Mouse (Mus musculus) heart, embryonic 10.5 days (tissue): ENCODE results near the gene Gstm4. TPM values are rescaled to one million over a fixed set of nuclear protein-coding genes. Genes with fewer than 3 reads are reported as not detected.
"Not testable (repeated sequence)": the region's sequence is repeated elsewhere in the genome, so short reads cannot be mapped to it uniquely, and the experiment has no call there.

Experiments
- DNase-seq: peaks from one replicate; pipeline ENCODE4 v3.0.0-alpha.2; 2017; ENCODE audit warnings: low spot score
- H3K27ac ChIP-seq: fragments of 300-500 bp; sonication (generic); 2 replicates; pipeline ENCODE4 v1.5.1; 2016; ENCODE audit warnings: mild to moderate bottlenecking
- H3K27me3 ChIP-seq: fragments of 300-500 bp; sonication (generic); 2 replicates; pipeline ENCODE4 v1.6.1; 2016; ENCODE audit warnings: mild to moderate bottlenecking; ENCODE audit not compliant: poor library complexity, insufficient read depth, severe bottlenecking
- H3K36me3 ChIP-seq: fragments of 300-500 bp; sonication (generic); 2 replicates; pipeline ENCODE4 v1.6.1; 2016; ENCODE audit warnings: mild to moderate bottlenecking, moderate library complexity
- H3K4me1 ChIP-seq: fragments of 300-500 bp; sonication (generic); 2 replicates; pipeline ENCODE4 v1.6.1; 2016; ENCODE audit warnings: mild to moderate bottlenecking
- H3K4me3 ChIP-seq: fragments of 300-500 bp; sonication (generic); 2 replicates; pipeline ENCODE4 v1.5.1; 2016; ENCODE audit warnings: mild to moderate bottlenecking, moderate library complexity
- H3K9me3 ChIP-seq: fragments of 300-500 bp; sonication (generic); 2 replicates; pipeline ENCODE4 v1.6.1; 2016; ENCODE audit warnings: mild to moderate bottlenecking, moderate library complexity
- WGBS: fragments of 180-500 bp; shearing (Covaris S2); methylation state at CpG from one replicate; pipeline ENCODE4 v1.1.7; 2016; 5-methylcytosine and 5-hydroxymethylcytosine counted together
- polyA plus RNA-seq: library from polyadenylated mRNA; unstranded; fragments of >200 nt; fragmentation: Nextera tagmentation; extraction: Ambion mirVana; gene quantifications from 2 replicates; pipeline ENCODE4 v1.2.1, GENCODE M21; 2016

Gstm4 gene
- polyA plus RNA-seq, 1 experiment from 2014 or later: 21.1 TPM

GRCm38 (mm10) chr3:108020351-108021022 lies 24.2 kb downstream of the Gstm4 start:
- not testable (repeated sequence) for H3K9me3 ChIP-seq, DNase-seq, H3K4me3 ChIP-seq, H3K36me3 ChIP-seq, H3K27ac ChIP-seq
- 31% methylated on average over 11 of the region's 11 CpGs for WGBS
- peaks cover 25% of the 10 kb centered on the region for H3K27me3 ChIP-seq
- H3K4me1 ChIP-seq: peaks cover 27% of the 10 kb centered on the region

DNA sequence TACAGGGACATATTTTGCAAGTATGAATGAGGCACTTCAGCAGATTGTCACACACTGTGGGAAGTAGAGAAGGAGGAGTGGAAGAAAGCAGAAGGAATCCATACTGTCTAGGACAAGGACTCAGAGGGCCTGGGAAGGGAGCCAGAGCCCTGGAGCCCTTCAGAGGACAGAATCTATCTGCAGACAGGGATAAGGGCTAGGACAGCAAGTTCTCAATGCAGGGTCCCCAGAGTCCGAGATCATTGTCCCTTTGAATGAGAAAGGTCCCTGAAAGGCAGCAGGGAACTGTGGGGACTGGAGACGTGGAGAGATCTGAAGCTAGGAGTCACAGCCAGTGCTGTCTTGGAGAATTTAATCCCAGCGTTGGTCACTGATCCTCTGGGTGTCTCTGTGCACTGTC lies 25.5 kb downstream of the Gstm4 start:
- H3K27ac ChIP-seq, H3K36me3 ChIP-seq, H3K4me3 ChIP-seq, DNase-seq, H3K9me3 ChIP-seq: not testable (repeated sequence)
- WGBS: 50% methylated on average over 3 of the region's 3 CpGs
- Histone ChIP-seq H3K4me1 (peaks cover 21% of the 10 kb centered on the region), H3K27me3 (peaks cover 23% of the 10 kb centered on the region)

- no peaks in the 10 kb centered on the region for H3K36me3 ChIP-seq
- peak overlapping the region; percentile 57 for H3K27ac ChIP-seq
- peak overlapping the region; percentile 61 for H3K4me3 ChIP-seq
- H3K27me3 ChIP-seq: peaks cover 20% of the 10 kb centered on the region
- 24% methylated on average over 14 of the region's 14 CpGs for WGBS
- H3K9me3 ChIP-seq: no peaks in the 10 kb centered on the region
- no peak for DNase-seq
- H3K4me1 ChIP-seq: peaks cover 21% of the 10 kb centered on the region
These were observed 26.4 kb downstream of the Gstm4 start for GRCm38 (mm10) chr3:108018190-108018820.

DNA sequence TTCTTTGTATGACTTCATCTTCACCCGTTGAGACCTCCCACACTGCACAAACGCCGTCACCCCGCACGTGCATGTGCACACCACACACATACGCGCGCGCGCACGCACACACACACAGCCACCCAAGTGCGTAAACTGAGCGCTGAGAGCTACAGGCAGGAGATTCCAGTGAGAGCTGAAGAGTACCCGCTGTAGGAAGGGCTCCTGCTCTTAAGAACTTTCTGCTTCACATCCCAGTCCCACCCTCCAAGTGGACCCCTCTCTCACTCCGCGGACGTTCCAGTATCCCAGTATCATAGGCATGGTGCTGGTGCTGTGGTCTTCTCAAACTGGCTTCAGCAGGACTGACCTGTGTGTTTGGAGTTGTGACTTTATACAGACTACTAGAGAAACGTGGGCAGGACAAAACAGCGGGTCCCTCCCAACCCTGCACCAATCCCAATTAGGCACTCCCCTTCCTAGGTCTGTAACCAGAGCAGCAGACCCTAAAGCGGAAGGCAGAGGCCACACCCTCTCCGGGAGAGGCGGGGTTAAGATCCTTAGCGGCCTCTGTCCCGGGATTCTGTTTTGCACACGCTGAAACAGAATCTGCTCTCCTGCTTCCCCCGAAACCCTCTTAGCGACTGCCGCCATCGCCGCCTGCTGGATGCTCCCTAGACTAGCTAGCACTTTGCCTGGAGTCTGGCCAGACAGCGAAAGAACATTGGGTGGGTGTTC lies 27.1 kb downstream of the Gstm4 start, which contains the start of gene Gstm1:
TSS of gene Gstm1 (minus strand) at position 501 of the 717 bp plus-strand sequence.
- Histone ChIP-seq H3K27me3 (peaks cover 18% of the 10 kb centered on the region), H3K4me1 (peaks cover 21% of the 10 kb centered on the region), H3K9me3 (no peaks in the 10 kb centered on the region), H3K4me3 (peak within 1 kb of the TSS; percentile 61), H3K27ac (peak within 1 kb of the TSS; percentile 87), H3K36me3 (no peaks in the 10 kb centered on the region)
- DNase-seq: peak; percentile 97
- WGBS: under 1% methylated on average over 31 of the region's 31 CpGs

GRCm38 (mm10) chr3:108016468-108016867 lies 28.2 kb downstream of the Gstm4 start:
- Histone ChIP-seq H3K4me1 (peaks cover 21% of the 10 kb centered on the region), H3K27me3 (peaks cover 11% of the 10 kb centered on the region; the same call in 1 of the 2 replicates)
- 79% methylated on average over 5 of the region's 5 CpGs for WGBS
- not testable (repeated sequence) for H3K9me3 ChIP-seq, H3K27ac ChIP-seq, DNase-seq, H3K4me3 ChIP-seq, H3K36me3 ChIP-seq

DNA sequence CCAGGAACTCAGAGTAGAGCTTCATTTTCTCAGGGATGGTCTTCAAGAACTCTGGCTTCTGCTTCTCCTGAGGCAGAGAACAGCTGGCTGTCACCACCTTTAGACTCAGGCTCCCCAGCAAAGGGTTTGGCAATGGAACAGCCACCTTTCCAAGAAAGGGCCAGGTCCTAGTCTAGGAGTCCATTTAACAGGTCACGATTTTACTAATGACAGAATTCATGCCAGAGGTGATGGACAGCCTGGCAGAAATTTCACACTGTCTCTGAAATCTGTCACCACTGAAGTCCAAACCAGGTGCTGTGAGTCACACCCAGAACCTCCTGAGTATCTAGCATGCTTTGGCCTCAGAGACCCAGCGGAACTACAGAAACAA lies 29.7 kb downstream of the Gstm4 start:
- peaks cover 15% of the 10 kb centered on the region for H3K4me1 ChIP-seq
- 85% methylated on average over 2 of the region's 2 CpGs for WGBS
- H3K4me3 ChIP-seq: no peak overlapping the region
- no peaks in the 10 kb centered on the region for H3K36me3 ChIP-seq
- no peak for DNase-seq
- H3K27me3 ChIP-seq: peaks cover 11% of the 10 kb centered on the region; the same call in 1 of the 2 replicates
- H3K9me3 ChIP-seq: no peaks in the 10 kb centered on the region
- no peak overlapping the region for H3K27ac ChIP-seq

GRCm38 (mm10) chr3:108014098-108014973 lies 30.4 kb downstream of the Gstm4 start:
- H3K9me3 ChIP-seq: no peaks in the 10 kb centered on the region
- H3K27ac ChIP-seq: no peak overlapping the region
- DNase-seq: no peak
- H3K36me3 ChIP-seq: no peaks in the 10 kb centered on the region
- no peak overlapping the region for H3K4me3 ChIP-seq
- peaks cover 15% of the 10 kb centered on the region for H3K4me1 ChIP-seq
- WGBS: 77% methylated on average over 8 of the region's 8 CpGs
- peaks cover 11% of the 10 kb centered on the region; the same call in 1 of the 2 replicates for H3K27me3 ChIP-seq

GRCm38 (mm10) chr3:108013331-108013871 lies 31.3 kb downstream of the Gstm4 start:
- peaks cover 11% of the 10 kb centered on the region; the same call in 1 of the 2 replicates for H3K27me3 ChIP-seq
- WGBS: 77% methylated on average over 4 of the region's 4 CpGs
- H3K9me3 ChIP-seq: no peaks in the 10 kb centered on the region
- no peak for DNase-seq
- H3K36me3 ChIP-seq: no peaks in the 10 kb centered on the region
- H3K4me1 ChIP-seq: peaks cover 13% of the 10 kb centered on the region
- H3K27ac ChIP-seq: 0 out of 2 replicates have a peak overlapping the region, but pooled peaks have one; percentile 16
- no peak overlapping the region for H3K4me3 ChIP-seq

DNA sequence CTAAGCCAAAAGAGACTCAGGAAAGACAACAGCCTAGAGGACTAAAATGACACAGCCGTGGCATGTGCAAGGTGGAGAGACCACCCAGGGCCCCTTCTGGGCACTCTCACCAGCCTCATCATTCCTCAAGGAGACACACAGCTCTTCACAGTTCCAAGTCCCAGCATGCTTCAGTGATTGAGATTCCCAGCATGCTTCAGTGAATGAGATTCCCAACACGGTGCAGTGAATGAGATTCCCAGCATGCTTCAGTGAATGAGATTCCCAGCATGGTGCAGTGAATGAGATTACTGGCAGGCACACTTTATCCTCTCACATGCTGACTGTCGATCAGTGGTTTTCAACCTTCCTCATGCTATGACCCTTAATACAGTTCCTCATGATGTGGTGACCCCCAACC lies 33.1 kb downstream of the Gstm4 start:
- no peak for DNase-seq
- peaks cover 3% of the 10 kb centered on the region; the same call in 1 of the 2 replicates for H3K4me1 ChIP-seq
- no peak overlapping the region for H3K27ac ChIP-seq
- no peaks in the 10 kb centered on the region for H3K9me3 ChIP-seq
- H3K27me3 ChIP-seq: peaks cover 11% of the 10 kb centered on the region; the same call in 1 of the 2 replicates
- no peaks in the 10 kb centered on the region for H3K36me3 ChIP-seq
- 59% methylated on average over 3 of the region's 3 CpGs for WGBS
- no peak overlapping the region for H3K4me3 ChIP-seq

DNA sequence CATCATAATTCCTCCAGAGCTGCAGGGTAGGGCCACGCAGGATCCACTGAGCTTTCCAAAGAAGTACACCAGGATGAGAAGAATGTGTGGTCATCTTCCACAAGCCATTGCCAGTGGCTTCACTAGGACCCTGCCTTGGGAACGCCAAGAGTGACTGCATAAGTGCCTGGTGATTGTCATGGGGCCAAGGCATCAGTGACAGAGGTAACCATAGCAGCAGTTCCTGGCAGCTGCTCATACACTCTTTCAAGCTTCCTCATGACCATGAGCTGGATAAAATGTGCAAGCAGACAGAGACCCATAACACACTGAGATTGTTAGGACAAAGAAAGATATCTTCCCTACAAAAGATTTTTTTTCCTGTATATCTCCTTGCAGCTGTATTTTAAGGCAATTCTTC lies 34.4 kb downstream of the Gstm4 start:
- 52% methylated on average over 2 of the region's 2 CpGs for WGBS

GRCm38 (mm10) chr3:108002021-108002420 lies 42.7 kb downstream of the Gstm4 start:
- Histone ChIP-seq H3K36me3 (no peaks in the 10 kb centered on the region), H3K27me3 (no peaks in the 10 kb centered on the region), H3K9me3 (no peaks in the 10 kb centered on the region), H3K4me1 (no peaks in the 10 kb centered on the region), H3K4me3 (no peak overlapping the region), H3K27ac (no peak overlapping the region)
- WGBS: 83% methylated on average over 8 of the region's 8 CpGs
- no peak for DNase-seq

More for the DNA sequence above, 34.4 kb downstream of the Gstm4 start:
- no peak overlapping the region for H3K4me3 ChIP-seq
- DNase-seq: no peak
- no peak overlapping the region for H3K27ac ChIP-seq
- no peaks in the 10 kb centered on the region for H3K36me3 ChIP-seq
- H3K27me3 ChIP-seq: 0 out of 2 replicates have a peak, but pooled peaks cover under 1% of the 10 kb centered on the region
- no peaks in the 10 kb centered on the region for H3K9me3 ChIP-seq
- no peaks in the 10 kb centered on the region for H3K4me1 ChIP-seq

DNA sequence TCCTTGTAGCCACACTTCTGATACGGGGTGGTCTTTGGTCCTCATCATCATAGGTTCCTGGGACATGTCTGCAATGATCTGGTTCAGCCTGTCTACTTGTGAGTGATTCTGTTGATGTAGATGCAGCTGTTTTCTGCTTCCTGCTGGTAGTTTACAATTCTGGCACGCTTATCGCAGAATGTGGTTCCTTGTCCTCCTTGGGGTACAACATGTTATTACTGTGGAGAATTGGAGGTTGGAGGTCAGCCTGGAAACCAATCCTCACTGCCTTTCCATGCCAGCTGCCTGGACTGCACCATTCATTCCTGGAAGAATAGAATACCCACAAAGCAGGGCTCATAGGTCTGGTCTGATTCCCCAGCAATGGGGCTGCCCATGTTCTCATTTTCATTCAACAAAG lies 45.2 kb downstream of the Gstm4 start:
- DNase-seq: no peak
- 84% methylated on average over 3 of the region's 3 CpGs for WGBS

More for the DNA sequence above, 45.2 kb downstream of the Gstm4 start:
- Histone ChIP-seq H3K27ac (no peak overlapping the region), H3K36me3 (no peaks in the 10 kb centered on the region), H3K9me3 (no peaks in the 10 kb centered on the region), H3K4me3 (no peak overlapping the region), H3K27me3 (no peaks in the 10 kb centered on the region), H3K4me1 (no peaks in the 10 kb centered on the region)
